Mouse (Mus musculus): ENCODE data around the gene Treml2. TPM values are rescaled to one million over a fixed set of nuclear protein-coding genes. Genes with fewer than 3 reads are reported as not detected.

Treml2 gene
- polyA plus RNA-seq, 1 experiment = 0.70 TPM

GRCm38 (mm10) chr17:48326656-48327055 lies 27.4 kb downstream of the Treml2 start:
- H3K4me3 ChIP-seq (ENCODE audit: low read depth, low read length) = no peak overlapping the region
- no peaks in the 10 kb centered on the region for H3K27me3 ChIP-seq (ENCODE audit: control insufficient read depth, insufficient read depth, low read length, poor library complexity, severe bottlenecking)
- no peaks in the 10 kb centered on the region for H3K9me3 ChIP-seq (replicated peaks; ENCODE audit: control insufficient read depth, insufficient read depth, low read length, poor library complexity, severe bottlenecking)
- TF ChIP-seq EP300 (IDR thresholded peaks at IDR 0.05; ENCODE audit: insufficient read depth, low read depth, low read length) (no peak), CTCF (IDR thresholded peaks at IDR 0.05; ENCODE audit: low read depth, low read length) (no peak)
- no peak overlapping the region for H3K9ac ChIP-seq (ENCODE audit: low read depth, poor library complexity, severe bottlenecking)
- H3K36me3 ChIP-seq (ENCODE audit: control insufficient read depth, insufficient read depth, low read length, poor library complexity, severe bottlenecking) = no peaks in the 10 kb centered on the region
- H3K27ac ChIP-seq (ENCODE audit: insufficient read depth, low read length) = no peak overlapping the region
- peaks cover 2% of the 10 kb centered on the region for H3K4me1 ChIP-seq (ENCODE audit: control insufficient read depth, insufficient read depth, low read length)

DNA sequence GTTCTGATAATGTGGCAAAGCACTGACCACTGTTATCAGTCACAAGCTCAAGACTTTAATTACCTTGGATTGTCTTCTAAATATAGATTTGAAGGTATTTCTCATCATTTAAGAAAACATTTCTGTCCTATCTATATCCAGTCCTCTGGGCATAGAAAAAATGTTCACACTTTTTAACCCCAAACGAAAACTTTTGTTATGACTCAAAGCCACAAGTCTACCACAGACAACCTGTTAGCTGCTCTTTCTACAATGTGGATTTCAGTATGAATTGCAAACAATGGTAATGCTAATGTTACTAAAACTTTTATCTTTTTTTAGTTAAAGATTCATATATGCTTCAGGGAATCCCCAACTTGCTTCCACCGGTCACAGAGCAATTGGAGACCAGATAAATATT lies 33.2 kb downstream of the Treml2 start:
- Histone ChIP-seq H3K4me1 (ENCODE audit: control insufficient read depth, insufficient read depth, low read length) (no peaks in the 10 kb centered on the region), H3K9ac (ENCODE audit: low read depth, poor library complexity, severe bottlenecking) (no peak overlapping the region), H3K36me3 (ENCODE audit: control insufficient read depth, insufficient read depth, low read length, poor library complexity, severe bottlenecking) (no peaks in the 10 kb centered on the region), H3K27ac (ENCODE audit: insufficient read depth, low read length) (no peak overlapping the region), H3K9me3 (replicated peaks; ENCODE audit: control insufficient read depth, insufficient read depth, low read length, poor library complexity, severe bottlenecking) (no peaks in the 10 kb centered on the region), H3K4me3 (ENCODE audit: low read depth, low read length) (no peak overlapping the region), H3K27me3 (ENCODE audit: control insufficient read depth, insufficient read depth, low read length, poor library complexity, severe bottlenecking) (no peaks in the 10 kb centered on the region)
- TF ChIP-seq EP300 (IDR thresholded peaks at IDR 0.05; ENCODE audit: insufficient read depth, low read depth, low read length) = no peak
- TF ChIP-seq CTCF (IDR thresholded peaks at IDR 0.05; ENCODE audit: low read depth, low read length) = no peak
- TF ChIP-seq POLR2A (IDR thresholded peaks at IDR 0.05; ENCODE audit: insufficient read depth, low read length) = no peak

- H3K27ac ChIP-seq (ENCODE audit: insufficient read depth, low read length) = no peak overlapping the region
- no peak overlapping the region for H3K9ac ChIP-seq (ENCODE audit: low read depth, poor library complexity, severe bottlenecking)
- no peaks in the 10 kb centered on the region for H3K27me3 ChIP-seq (ENCODE audit: control insufficient read depth, insufficient read depth, low read length, poor library complexity, severe bottlenecking)
- no peaks in the 10 kb centered on the region for H3K4me1 ChIP-seq (ENCODE audit: control insufficient read depth, insufficient read depth, low read length)
- TF ChIP-seq CTCF (IDR thresholded peaks at IDR 0.05; ENCODE audit: low read depth, low read length) = no peak
- TF ChIP-seq POLR2A (IDR thresholded peaks at IDR 0.05; ENCODE audit: insufficient read depth, low read length) = no peak
- no peak for TF ChIP-seq EP300 (IDR thresholded peaks at IDR 0.05; ENCODE audit: insufficient read depth, low read depth, low read length)
- H3K9me3 ChIP-seq (replicated peaks; ENCODE audit: control insufficient read depth, insufficient read depth, low read length, poor library complexity, severe bottlenecking) = no peaks in the 10 kb centered on the region
- H3K36me3 ChIP-seq (ENCODE audit: control insufficient read depth, insufficient read depth, low read length, poor library complexity, severe bottlenecking) = no peaks in the 10 kb centered on the region
- H3K4me3 ChIP-seq (ENCODE audit: low read depth, low read length) = no peak overlapping the region
These were observed 34.9 kb downstream of the Treml2 start for GRCm38 (mm10) chr17:48334186-48334585.

GRCm38 (mm10) chr17:48336857-48337256 lies 37.6 kb downstream of the Treml2 start:
- no peak overlapping the region for H3K4me3 ChIP-seq (ENCODE audit: low read depth, low read length)
- TF ChIP-seq POLR2A (IDR thresholded peaks at IDR 0.05; ENCODE audit: insufficient read depth, low read length) (no peak), CTCF (IDR thresholded peaks at IDR 0.05; ENCODE audit: low read depth, low read length) (peak; percentile 96), EP300 (IDR thresholded peaks at IDR 0.05; ENCODE audit: insufficient read depth, low read depth, low read length) (0 out of 2 replicates have a peak, but pooled peaks have one; percentile 27)
- no peak overlapping the region for H3K9ac ChIP-seq (ENCODE audit: low read depth, poor library complexity, severe bottlenecking)
- no peaks in the 10 kb centered on the region for H3K9me3 ChIP-seq (replicated peaks; ENCODE audit: control insufficient read depth, insufficient read depth, low read length, poor library complexity, severe bottlenecking)
- H3K36me3 ChIP-seq (ENCODE audit: control insufficient read depth, insufficient read depth, low read length, poor library complexity, severe bottlenecking) = no peaks in the 10 kb centered on the region
- H3K27me3 ChIP-seq (ENCODE audit: control insufficient read depth, insufficient read depth, low read length, poor library complexity, severe bottlenecking) = no peaks in the 10 kb centered on the region
- no peaks in the 10 kb centered on the region for H3K4me1 ChIP-seq (ENCODE audit: control insufficient read depth, insufficient read depth, low read length)
- H3K27ac ChIP-seq (ENCODE audit: insufficient read depth, low read length) = no peak overlapping the region

DNA sequence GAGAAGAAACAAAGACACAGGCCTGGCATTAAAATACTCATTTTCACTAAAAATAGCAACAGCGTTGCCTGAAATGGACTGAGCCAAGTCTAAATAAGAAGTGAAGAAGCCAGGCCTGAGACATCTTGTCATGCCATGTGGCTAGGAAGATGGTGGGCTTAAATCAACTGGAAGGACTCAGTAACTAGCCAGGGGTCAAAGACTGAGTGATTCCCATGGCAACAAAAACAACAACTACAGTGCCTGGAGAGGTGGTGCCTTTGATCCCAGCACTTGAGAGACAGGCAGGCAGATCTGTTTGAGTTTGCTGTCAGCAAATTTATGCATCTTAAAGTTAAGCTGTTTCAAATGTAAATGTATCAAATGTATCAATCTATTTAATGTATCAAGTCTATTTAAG lies 41.0 kb downstream of the Treml2 start:
- Histone ChIP-seq H3K9ac (ENCODE audit: low read depth, poor library complexity, severe bottlenecking) (no peak overlapping the region), H3K9me3 (replicated peaks; ENCODE audit: control insufficient read depth, insufficient read depth, low read length, poor library complexity, severe bottlenecking) (no peaks in the 10 kb centered on the region), H3K27me3 (ENCODE audit: control insufficient read depth, insufficient read depth, low read length, poor library complexity, severe bottlenecking) (no peaks in the 10 kb centered on the region), H3K4me3 (ENCODE audit: low read depth, low read length) (no peak overlapping the region), H3K27ac (ENCODE audit: insufficient read depth, low read length) (no peak overlapping the region), H3K4me1 (ENCODE audit: control insufficient read depth, insufficient read depth, low read length) (no peaks in the 10 kb centered on the region), H3K36me3 (ENCODE audit: control insufficient read depth, insufficient read depth, low read length, poor library complexity, severe bottlenecking) (no peaks in the 10 kb centered on the region)
- TF ChIP-seq CTCF (IDR thresholded peaks at IDR 0.05; ENCODE audit: low read depth, low read length) (no peak), EP300 (IDR thresholded peaks at IDR 0.05; ENCODE audit: insufficient read depth, low read depth, low read length) (no peak), POLR2A (IDR thresholded peaks at IDR 0.05; ENCODE audit: insufficient read depth, low read length) (no peak)

- H3K27ac ChIP-seq (ENCODE audit: insufficient read depth, low read length) = no peak overlapping the region
- TF ChIP-seq CTCF (IDR thresholded peaks at IDR 0.05; ENCODE audit: low read depth, low read length) = no peak
- TF ChIP-seq EP300 (IDR thresholded peaks at IDR 0.05; ENCODE audit: insufficient read depth, low read depth, low read length) = no peak
- no peak for TF ChIP-seq POLR2A (IDR thresholded peaks at IDR 0.05; ENCODE audit: insufficient read depth, low read length)
- no peaks in the 10 kb centered on the region for H3K36me3 ChIP-seq (ENCODE audit: control insufficient read depth, insufficient read depth, low read length, poor library complexity, severe bottlenecking)
- no peak overlapping the region for H3K4me3 ChIP-seq (ENCODE audit: low read depth, low read length)
- no peaks in the 10 kb centered on the region for H3K4me1 ChIP-seq (ENCODE audit: control insufficient read depth, insufficient read depth, low read length)
- no peaks in the 10 kb centered on the region for H3K9me3 ChIP-seq (replicated peaks; ENCODE audit: control insufficient read depth, insufficient read depth, low read length, poor library complexity, severe bottlenecking)
- H3K27me3 ChIP-seq (ENCODE audit: control insufficient read depth, insufficient read depth, low read length, poor library complexity, severe bottlenecking) = no peaks in the 10 kb centered on the region
- H3K9ac ChIP-seq (ENCODE audit: low read depth, poor library complexity, severe bottlenecking) = no peak overlapping the region
These were observed 42.6 kb downstream of the Treml2 start for GRCm38 (mm10) chr17:48341947-48342346.
